Mouse (Mus musculus) midbrain, embryonic 11.5 days (tissue): ENCODE results near the gene Setd1a. TPM values are rescaled to one million over a fixed set of nuclear protein-coding genes. Genes with fewer than 3 reads are reported as not detected.
"Not testable (repeated sequence)": the region's sequence is repeated elsewhere in the genome, so short reads cannot be mapped to it uniquely, and the experiment has no call there.

Experiments
- ATAC-seq: fragments of 200-750 bp; cut with Nextera tagmentation; 2 replicates; pipeline ENCODE4 v1.8.0; 2017; ENCODE audit warnings: moderate TSS enrichment, moderate library complexity; ENCODE audit not compliant: low FRiP score
- DNase-seq: peaks from one replicate; pipeline ENCODE4 v3.0.0; 2015; ENCODE audit warnings: low spot score; ENCODE audit errors: missing footprints
- H3K27ac ChIP-seq: fragments of 300-500 bp; sonication (generic); 2 replicates; pipeline ENCODE4 v1.5.1; 2014; ENCODE audit warnings: low read depth, low read length
- H3K27me3 ChIP-seq: fragments of 300-500 bp; sonication (generic); 2 replicates; pipeline ENCODE4 v1.6.1; 2014; ENCODE audit warnings: mild to moderate bottlenecking, low read length, moderate library complexity, mixed read lengths; ENCODE audit not compliant: control insufficient read depth, insufficient read depth
- H3K36me3 ChIP-seq: fragments of 300-500 bp; sonication (generic); 2 replicates; pipeline ENCODE4 v1.6.1; 2014; ENCODE audit warnings: mild to moderate bottlenecking, low read length, moderate library complexity, mixed read lengths; ENCODE audit not compliant: control insufficient read depth, insufficient read depth
- H3K4me1 ChIP-seq: fragments of 300-500 bp; sonication (generic); 2 replicates; pipeline ENCODE4 v1.6.1; 2014; ENCODE audit warnings: low read length; ENCODE audit not compliant: control insufficient read depth, insufficient read depth
- H3K4me2 ChIP-seq: fragments of 300-500 bp; sonication (generic); 2 replicates; pipeline ENCODE4 v1.6.1; 2014; ENCODE audit warnings: mild to moderate bottlenecking, moderate library complexity
- H3K4me3 ChIP-seq: fragments of 300-500 bp; sonication (generic); 2 replicates; pipeline ENCODE4 v1.5.1; 2014; ENCODE audit warnings: low read depth, low read length
- H3K9ac ChIP-seq: fragments of 300-500 bp; sonication (generic); 2 replicates; pipeline ENCODE4 v1.6.1; 2014; ENCODE audit warnings: low read length
- H3K9me3 ChIP-seq: fragments of 300-500 bp; sonication (generic); 2 replicates; pipeline ENCODE4 v1.6.1; 2016; ENCODE audit warnings: low read length; ENCODE audit not compliant: control insufficient read depth
- WGBS: fragments of 180-500 bp; shearing (Covaris S2); extraction: QIAGEN DNeasy Blood & Tissue Kit; methylation state at CpG from one replicate; pipeline ENCODE4 v1.1.7; 2014; 5-methylcytosine and 5-hydroxymethylcytosine counted together
- polyA plus RNA-seq: library from polyadenylated mRNA; unstranded; fragments of >200 nt; fragmentation: Nextera tagmentation; extraction: Ambion mirVana; gene quantifications from 2 replicates; pipeline ENCODE4 v1.2.1, GENCODE M21; 2014

Setd1a gene
- polyA plus RNA-seq: 19.0 and 22.1 TPM in 2 replicates

GRCm38 (mm10) chr7:127776426-127776825 is at the start of gene Setd1a:
Setd1a (plus strand) TSS chr7:127776670.
- Histone ChIP-seq H3K4me1 (peaks cover 11% of the 10 kb centered on the region), H3K27ac (peak within 1 kb of the TSS; percentile 93), H3K9me3 (no peaks in the 10 kb centered on the region), H3K27me3 (no peaks in the 10 kb centered on the region), H3K4me2 (peak within 1 kb of the TSS; percentile 84), H3K9ac (peak within 1 kb of the TSS; percentile 94), H3K36me3 (peaks cover 8% of the 10 kb centered on the region), H3K4me3 (peak within 1 kb of the TSS; percentile 94)
- under 1% methylated on average over 23 of the region's 23 CpGs for WGBS
- ATAC-seq: peak; percentile 68
- no peak for DNase-seq

- WGBS: 91% methylated on average over 7 of the region's 7 CpGs
- H3K4me3 ChIP-seq: no peak overlapping the region
- no peaks in the 10 kb centered on the region for H3K36me3 ChIP-seq
- no peak overlapping the region for H3K27ac ChIP-seq
- H3K9me3 ChIP-seq: no peaks in the 10 kb centered on the region
- H3K4me2 ChIP-seq: no peak overlapping the region
- DNase-seq (no peak), ATAC-seq (no peak)
- H3K4me1 ChIP-seq: no peaks in the 10 kb centered on the region
- no peaks in the 10 kb centered on the region for H3K27me3 ChIP-seq
- H3K9ac ChIP-seq: no peak overlapping the region
Observed at GRCm38 (mm10) chr7:127727898-127728297, 48.6 kb upstream of the Setd1a start.

- ATAC-seq (no peak), DNase-seq (no peak)
- no peak overlapping the region for H3K9ac ChIP-seq
- H3K36me3 ChIP-seq: no peaks in the 10 kb centered on the region
- 82% methylated on average over 4 of the region's 4 CpGs for WGBS
- no peaks in the 10 kb centered on the region for H3K4me1 ChIP-seq
- no peaks in the 10 kb centered on the region for H3K27me3 ChIP-seq
- H3K9me3 ChIP-seq: no peaks in the 10 kb centered on the region
- H3K4me2 ChIP-seq: no peak overlapping the region
- no peak overlapping the region for H3K27ac ChIP-seq
- H3K4me3 ChIP-seq: no peak overlapping the region
Observed at GRCm38 (mm10) chr7:127730170-127730569, 46.3 kb upstream of the Setd1a start.

GRCm38 (mm10) chr7:127732066-127732465 is 44.4 kb upstream of the Setd1a start, which contains the start of gene Ctf2:
Ctf2 (minus strand) TSS chr7:127732166.
- H3K4me1 ChIP-seq, H3K9ac ChIP-seq, ATAC-seq, H3K27ac ChIP-seq, H3K36me3 ChIP-seq, H3K9me3 ChIP-seq, DNase-seq, H3K4me2 ChIP-seq, H3K27me3 ChIP-seq, H3K4me3 ChIP-seq: not testable (repeated sequence)
- WGBS: no CpG with 5 or more reads among the region's 5 CpGs

- under 1% methylated on average over 26 of the region's 26 CpGs for WGBS
- Histone ChIP-seq H3K4me1 (peaks cover 10% of the 10 kb centered on the region), H3K27ac (peak within 1 kb of the TSS; percentile 79), H3K4me3 (peak within 1 kb of the TSS; percentile 86), H3K27me3 (no peaks in the 10 kb centered on the region), H3K9me3 (no peaks in the 10 kb centered on the region), H3K36me3 (peaks cover 13% of the 10 kb centered on the region), H3K9ac (peak within 1 kb of the TSS; percentile 93), H3K4me2 (peak within 1 kb of the TSS; percentile 87)
- DNase-seq (peak; percentile 96), ATAC-seq (no peak)
Observed at GRCm38 (mm10) chr7:127744366-127745045, 32.0 kb upstream of the Setd1a start, which contains the start of gene Fbxl19. Fbxl19 (plus strand) TSS chr7:127744543.

- DNase-seq: peak; percentile 99
- WGBS: under 1% methylated on average over 19 of the region's 19 CpGs
- Histone ChIP-seq H3K27ac (peak overlapping the region; percentile 79), H3K4me1 (peaks cover 10% of the 10 kb centered on the region), H3K27me3 (no peaks in the 10 kb centered on the region), H3K36me3 (peaks cover 19% of the 10 kb centered on the region), H3K4me3 (peak overlapping the region; percentile 86), H3K4me2 (peak overlapping the region; percentile 87), H3K9me3 (no peaks in the 10 kb centered on the region), H3K9ac (peak overlapping the region; percentile 93)
- ATAC-seq: peak; percentile 83
Observed at GRCm38 (mm10) chr7:127745251-127745651, 31.2 kb upstream of the Setd1a start.

GRCm38 (mm10) chr7:127745652-127746493 is 30.6 kb upstream of the Setd1a start:
- under 1% methylated on average over 37 of the region's 39 CpGs for WGBS
- Histone ChIP-seq H3K4me2 (peak overlapping the region; percentile 87), H3K4me3 (peak overlapping the region; percentile 86), H3K27me3 (no peaks in the 10 kb centered on the region), H3K4me1 (peaks cover 10% of the 10 kb centered on the region), H3K9me3 (no peaks in the 10 kb centered on the region), H3K36me3 (peaks cover 23% of the 10 kb centered on the region), H3K9ac (peak overlapping the region; percentile 93), H3K27ac (peak overlapping the region; percentile 88)
- ATAC-seq: peak; percentile 85
- DNase-seq: peak; percentile 99

GRCm38 (mm10) chr7:127746494-127747491 is 29.7 kb upstream of the Setd1a start:
- Histone ChIP-seq H3K4me3 (peak overlapping the region; percentile 86), H3K4me2 (peak overlapping the region; percentile 87), H3K36me3 (peaks cover 26% of the 10 kb centered on the region), H3K4me1 (peaks cover 10% of the 10 kb centered on the region), H3K27me3 (no peaks in the 10 kb centered on the region), H3K9ac (peak overlapping the region; percentile 93), H3K27ac (peak overlapping the region; percentile 88), H3K9me3 (no peaks in the 10 kb centered on the region)
- ATAC-seq: peak; percentile 41
- WGBS: under 1% methylated on average over 39 of the region's 62 CpGs
- peak; percentile 91 for DNase-seq
